Mouse (Mus musculus) brain, embryonic 14.5 days (tissue): Measurements from ENCODE around the gene Cenpo. TPM values are rescaled to one million over a fixed set of nuclear protein-coding genes. Genes with fewer than 3 reads are reported as not detected.

Source experiments
- DNase-seq: peaks from one replicate; pipeline ENCODE4 v3.0.0-alpha.2; 2011; ENCODE audit warnings: low read depth
- CTCF ChIP-seq: fragments of 200-500 bp; IDR thresholded peaks from 2 replicates; pipeline ENCODE4 v1.5.1; 2012; ENCODE audit warnings: inconsistent platforms, mild to moderate bottlenecking, moderate library complexity, borderline replicate concordance; ENCODE audit not compliant: insufficient read depth, insufficient read length; ENCODE audit errors: extremely low read depth
- POLR2A ChIP-seq: fragments of 200-500 bp; IDR thresholded peaks from 2 replicates; pipeline ENCODE4 v1.6.1; 2012; ENCODE audit warnings: mild to moderate bottlenecking, inconsistent platforms, borderline replicate concordance; ENCODE audit not compliant: poor library complexity, insufficient read depth, insufficient read length, severe bottlenecking; ENCODE audit errors: extremely low read depth
- polyA plus RNA-seq: library from polyadenylated mRNA; depleted of rRNA; stranded (reverse); fragments of >200 nt; gene quantifications from 2 replicates; pipeline ENCODE4 v1.2.3, GENCODE M21; 2012

The Cenpo gene
- polyA plus RNA-seq, 1 experiment: 11.8 TPM

DNA sequence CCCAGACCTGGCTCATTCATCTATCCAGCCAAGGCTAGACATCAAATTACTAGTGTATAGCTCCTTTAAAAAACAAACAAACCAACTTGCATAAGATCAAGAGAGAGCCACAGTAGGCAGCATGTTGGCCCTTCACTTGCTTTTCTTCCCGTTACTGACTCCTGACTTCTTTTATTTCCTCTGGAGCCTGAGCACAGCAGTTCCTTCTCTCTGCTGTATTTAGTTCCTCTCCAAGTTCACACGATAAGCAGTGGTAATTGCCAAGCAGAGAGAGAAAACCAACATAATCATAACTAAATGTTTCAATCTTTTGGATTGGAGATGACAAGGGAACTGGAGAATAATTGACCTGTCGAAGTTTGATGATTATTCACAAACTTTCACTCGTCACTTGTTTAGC is 1.3 kb downstream of the Cenpo start:
- TF ChIP-seq CTCF (no peak), POLR2A (no peak)

DNA sequence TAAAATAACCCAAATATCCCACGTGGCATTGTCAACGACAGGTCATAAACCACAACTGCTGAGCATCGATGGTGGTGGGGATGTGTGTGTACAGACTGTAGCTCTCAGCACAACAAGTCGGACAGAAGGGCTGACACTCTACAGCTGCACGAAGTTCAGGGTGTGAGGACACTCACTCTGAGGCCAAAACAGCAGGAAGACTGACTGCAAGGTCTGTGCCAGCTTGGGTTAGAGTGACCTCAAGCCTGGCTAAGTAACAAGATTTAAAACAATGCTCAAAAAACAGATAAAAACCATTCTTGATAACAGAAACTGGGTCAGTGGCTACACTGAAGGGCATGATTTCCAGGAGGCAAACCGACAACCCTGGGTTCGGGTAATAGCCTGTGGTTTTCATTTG is 3.9 kb downstream of the Cenpo start:
- no peak for TF ChIP-seq CTCF
- no peak for TF ChIP-seq POLR2A
- DNase-seq: no peak

More for the DNA sequence above, 1.3 kb downstream of the Cenpo start:
- DNase-seq: no peak

DNA sequence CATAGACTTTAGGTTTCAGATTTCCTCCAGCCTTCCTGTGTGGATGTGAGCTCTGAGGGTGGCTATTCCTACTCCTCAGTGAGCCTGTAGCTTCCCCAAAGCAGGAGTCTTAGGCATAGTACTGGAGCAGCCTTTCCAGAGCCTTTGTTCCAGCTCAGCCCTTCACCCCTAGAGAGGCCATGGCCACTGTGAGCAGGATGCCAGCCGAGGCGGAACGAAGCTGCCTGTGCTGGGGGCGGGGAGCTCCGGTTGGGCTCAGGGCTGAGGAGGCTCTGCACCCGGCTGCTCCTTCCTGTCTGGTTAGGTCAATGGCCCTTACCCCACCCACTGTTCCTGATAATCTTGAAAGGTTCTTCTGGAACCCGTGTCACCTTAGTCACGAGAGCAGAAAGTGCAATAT is 21.2 kb downstream of the Cenpo start:
- DNase-seq: no peak
- TF ChIP-seq CTCF: no peak
- TF ChIP-seq POLR2A: no peak

DNA sequence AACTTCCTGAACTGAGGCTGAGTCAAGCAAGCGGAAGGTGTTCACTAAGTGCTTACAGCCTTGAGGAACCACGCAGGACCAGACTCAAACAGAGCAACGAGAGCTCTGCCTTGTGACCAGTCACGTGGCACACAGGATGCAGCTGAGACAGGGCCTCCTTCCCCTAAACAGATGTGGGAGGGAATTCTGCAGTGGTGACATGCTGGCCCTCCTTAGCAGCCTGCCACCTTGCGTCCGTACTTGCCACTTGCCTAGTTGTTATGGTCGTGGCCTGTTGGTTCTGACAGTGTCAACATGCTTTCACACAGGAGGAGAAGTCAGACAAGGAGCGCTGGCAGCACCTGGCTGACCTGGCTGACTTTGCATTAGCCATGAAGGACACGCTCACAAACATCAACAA is 22.9 kb downstream of the Cenpo start:
- DNase-seq: no peak
- TF ChIP-seq CTCF: no peak
- no peak for TF ChIP-seq POLR2A

DNA sequence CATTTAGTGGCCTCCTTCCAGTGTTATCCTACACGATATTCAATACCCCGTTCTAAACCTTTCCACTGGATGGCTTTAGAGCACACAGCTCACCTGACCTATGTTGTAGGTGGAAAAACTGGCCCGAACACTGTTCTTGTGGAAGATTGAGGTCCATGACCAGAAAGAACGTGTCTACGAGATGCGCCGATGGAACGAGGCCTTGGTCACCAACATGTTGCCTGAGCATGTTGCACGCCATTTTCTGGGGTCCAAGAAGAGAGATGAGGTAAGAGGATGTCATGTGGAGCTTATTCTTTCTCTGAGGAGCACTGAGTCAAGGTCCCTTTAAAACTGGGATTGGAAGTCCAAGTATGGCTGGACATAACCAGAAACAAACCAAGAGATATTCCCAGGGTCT is 24.9 kb downstream of the Cenpo start:
- TF ChIP-seq POLR2A (no peak), CTCF (no peak)
- DNase-seq: no peak

DNA sequence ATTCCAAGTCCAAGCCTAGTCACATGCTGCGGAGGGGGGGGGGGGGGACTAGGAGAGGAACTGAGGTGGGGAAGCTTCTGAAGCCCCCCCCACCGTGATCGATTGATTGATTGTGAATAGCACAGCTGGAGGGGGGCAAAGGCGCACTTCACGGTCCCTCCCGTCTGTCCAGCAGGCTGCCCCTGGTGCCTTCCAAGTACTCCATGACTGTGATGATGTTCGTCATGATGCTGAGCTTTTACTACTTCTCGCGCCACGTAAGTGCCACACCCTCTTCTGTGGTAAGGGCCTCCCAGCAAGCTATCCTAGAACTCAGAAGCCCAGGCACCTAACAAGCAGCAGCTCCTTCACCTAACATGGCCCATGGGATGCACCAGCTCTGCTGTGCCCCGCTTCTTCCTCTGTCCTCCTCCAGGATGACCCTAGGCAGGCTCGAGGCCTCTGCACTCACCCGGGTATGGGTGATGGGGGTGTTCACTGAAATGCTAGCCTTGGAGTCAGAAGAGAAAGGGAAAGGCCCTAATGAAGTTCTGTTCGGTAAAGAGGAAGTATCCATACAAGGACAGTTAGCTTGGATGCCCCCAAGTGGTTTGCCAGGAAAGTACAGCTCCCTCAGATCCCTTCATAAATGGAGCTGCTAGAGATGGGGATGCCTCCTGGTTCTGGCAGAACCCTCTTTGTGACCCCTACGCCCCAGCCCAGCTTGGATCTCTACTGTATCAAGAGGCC is 25.5 kb downstream of the Cenpo start:
- TF ChIP-seq POLR2A (no peak), CTCF (peak; percentile 68; the same call in 1 of the 2 replicates)
- peak; percentile 62 for DNase-seq

DNA sequence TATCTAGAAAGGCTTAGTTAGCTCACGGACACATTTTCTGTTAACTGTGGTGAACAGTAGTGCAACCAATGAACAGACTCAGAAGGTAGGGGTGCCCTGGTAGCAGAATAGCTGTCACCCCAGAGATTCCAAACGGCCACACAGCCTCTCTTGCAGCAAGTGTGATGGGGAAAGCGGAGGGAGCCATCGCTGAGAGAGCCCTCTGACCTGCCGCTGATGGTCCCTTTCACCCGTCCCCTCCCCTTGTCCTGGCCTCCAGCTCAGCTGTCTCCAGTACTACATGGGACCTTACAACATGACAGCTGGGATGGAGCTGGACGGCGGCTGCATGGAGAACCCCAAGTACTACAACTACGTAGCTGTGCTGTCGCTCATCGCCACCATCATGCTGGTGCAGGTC is 28.0 kb downstream of the Cenpo start:
- no peak for TF ChIP-seq CTCF
- TF ChIP-seq POLR2A: no peak
- DNase-seq: no peak

DNA sequence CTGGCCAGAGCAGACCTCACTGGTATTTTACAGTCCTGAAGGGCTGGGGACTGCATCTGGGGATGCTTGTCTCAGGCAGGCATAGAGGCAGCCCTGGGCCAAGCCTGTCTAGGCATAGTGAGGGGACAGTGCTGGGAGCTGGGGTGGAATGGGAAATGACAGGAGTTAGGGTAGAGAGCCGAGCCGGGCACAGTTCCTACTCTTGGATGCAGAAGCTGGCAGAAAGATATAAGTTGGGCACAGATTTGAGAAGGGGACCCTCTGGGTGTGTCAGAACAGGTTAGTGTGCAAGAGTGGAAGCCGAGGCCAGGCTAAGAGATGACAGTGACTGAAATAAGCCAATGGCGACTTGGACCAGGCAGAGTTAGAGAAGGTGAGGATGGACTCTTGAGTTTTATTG is 31.9 kb downstream of the Cenpo start:
- no peak for DNase-seq
- TF ChIP-seq POLR2A: no peak
- TF ChIP-seq CTCF: no peak

DNA sequence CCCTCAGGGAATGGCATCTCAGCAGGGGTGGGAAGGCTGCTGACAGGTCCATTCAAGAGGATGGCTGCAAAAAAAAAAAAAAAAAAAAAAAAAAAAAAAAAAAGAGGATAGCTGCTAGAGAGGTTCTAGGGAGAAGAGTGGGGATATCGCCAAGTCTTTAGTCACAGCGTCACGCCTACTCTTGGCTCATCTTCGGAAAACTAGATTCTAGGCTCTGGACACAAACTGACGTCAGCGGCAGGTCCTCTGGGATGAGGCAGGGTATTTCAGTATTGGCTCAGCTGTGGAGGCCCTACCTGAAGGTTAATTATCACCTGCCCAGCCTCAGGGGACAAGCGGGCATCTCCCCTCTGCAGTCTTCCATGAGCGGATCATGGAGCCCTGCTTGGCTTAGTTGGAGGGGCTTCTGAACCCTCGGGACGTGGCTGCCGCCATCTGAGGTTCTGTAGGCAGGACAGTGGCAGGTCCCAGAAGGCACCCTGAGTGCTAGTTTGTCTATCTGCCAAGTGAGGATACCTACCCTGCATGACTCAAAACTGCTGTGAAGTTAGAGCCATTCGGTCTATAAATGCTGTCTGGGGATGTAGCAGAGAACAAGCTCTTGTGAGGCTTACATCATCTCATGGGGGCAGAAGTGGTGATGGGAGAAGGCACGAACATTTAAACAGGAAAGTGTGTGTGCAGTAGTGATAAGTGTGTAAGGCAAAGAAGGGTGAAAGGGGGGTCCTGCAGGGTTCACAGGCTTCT is 32.5 kb downstream of the Cenpo start:
- DNase-seq: no peak

DNA sequence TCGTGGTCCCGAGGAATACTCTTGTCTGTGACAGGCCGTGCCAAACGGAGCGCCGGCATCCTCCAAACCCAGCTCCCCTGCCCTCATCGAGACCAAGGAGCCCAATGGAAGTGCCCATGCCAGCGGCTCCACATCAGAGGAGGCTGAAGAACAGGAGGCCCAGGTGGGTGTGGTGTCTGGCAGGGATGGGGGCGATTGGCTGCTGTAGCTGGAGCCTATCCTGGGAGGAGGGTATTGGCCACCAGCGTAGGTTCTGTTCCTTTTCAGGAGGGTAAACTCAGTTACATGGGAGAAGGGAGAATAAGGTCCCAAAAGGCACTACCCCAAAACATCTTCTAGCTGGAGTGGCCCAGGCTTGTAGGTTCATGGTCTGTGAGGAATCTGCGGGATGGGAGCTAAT is 34.8 kb downstream of the Cenpo start:
- no peak for TF ChIP-seq CTCF
- TF ChIP-seq POLR2A: no peak

More for the DNA sequence above, 32.5 kb downstream of the Cenpo start:
- TF ChIP-seq CTCF (no peak), POLR2A (no peak)

DNA sequence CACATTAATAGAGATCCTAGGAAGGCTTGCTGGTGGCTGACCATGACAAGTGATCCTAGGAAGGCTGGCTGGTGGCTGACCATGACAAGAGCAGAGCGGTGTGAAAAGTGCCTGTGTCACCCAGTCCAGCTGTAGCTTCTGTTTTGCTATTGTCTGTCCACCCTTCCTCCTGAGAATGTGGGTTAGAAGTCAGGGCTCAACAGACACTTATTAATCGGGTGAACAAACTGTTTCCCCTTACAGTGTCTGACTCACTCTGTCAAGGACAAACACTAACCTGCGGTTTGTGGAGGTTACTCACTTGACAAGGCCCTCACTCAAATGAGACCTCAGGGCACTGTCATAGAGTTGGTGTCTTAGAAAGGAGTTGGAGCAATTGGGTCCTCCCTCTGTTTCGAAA is 35.4 kb downstream of the Cenpo start:
- no peak for DNase-seq
- no peak for TF ChIP-seq POLR2A
- TF ChIP-seq CTCF: no peak

More for the DNA sequence above, 34.8 kb downstream of the Cenpo start:
- no peak for DNase-seq

DNA sequence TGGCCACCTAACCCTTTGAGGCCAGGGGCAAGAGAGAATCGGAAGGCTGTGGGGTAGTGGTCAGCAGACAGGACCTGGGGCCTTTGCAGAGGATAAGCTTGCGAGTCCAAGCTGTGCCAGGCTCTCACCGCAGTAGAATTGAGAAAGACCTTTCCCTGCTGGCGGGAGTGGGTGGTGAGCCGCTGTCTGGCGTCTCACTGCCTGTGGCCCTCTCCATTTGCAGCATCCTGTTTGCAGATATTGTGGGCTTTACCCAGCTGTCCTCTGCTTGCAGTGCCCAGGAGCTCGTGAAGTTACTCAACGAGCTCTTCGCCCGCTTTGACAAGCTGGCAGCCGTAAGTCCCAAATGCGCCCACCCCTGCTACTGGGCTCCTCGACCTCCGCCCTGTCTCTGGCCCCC is 39.5 kb downstream of the Cenpo start:
- no peak for DNase-seq
- TF ChIP-seq POLR2A (no peak), CTCF (no peak)

DNA sequence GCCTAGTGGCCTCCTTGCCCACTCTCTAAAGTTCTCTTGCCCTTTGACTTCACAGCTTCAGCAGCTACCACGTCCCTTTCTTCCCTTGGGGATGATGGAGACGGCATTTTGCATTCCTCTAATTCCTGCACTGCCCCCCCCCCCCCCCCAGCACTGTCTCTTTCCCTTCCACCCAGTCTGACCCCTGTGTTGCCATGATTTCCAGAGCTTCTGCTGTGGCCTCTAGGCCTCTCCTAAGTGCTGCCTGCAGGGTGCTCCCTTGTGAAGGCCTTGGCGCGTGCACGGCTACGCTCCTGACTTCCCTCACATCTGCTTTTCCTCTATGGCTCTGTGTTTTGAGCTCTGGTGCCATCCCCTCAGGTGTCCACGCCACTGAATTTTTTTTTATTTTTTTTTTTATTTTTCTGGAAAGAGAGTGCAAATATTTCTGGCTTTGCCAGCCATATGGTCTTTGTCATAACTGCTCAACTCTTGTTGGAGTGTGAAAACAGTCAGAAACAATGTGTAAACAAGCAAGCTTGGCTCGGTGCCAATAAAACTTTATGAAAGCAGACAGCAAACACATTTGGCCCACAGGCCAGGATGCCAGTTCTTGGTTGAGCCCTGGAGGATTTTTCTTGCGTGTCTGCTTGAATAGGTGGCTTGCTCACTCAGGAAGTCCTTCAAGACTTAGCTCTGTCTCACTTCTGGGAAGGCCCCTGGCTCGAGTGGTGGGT is 40.9 kb downstream of the Cenpo start:
- TF ChIP-seq CTCF (no peak), POLR2A (no peak)

More for the DNA sequence above, 40.9 kb downstream of the Cenpo start:
- DNase-seq: no peak
